Mouse (Mus musculus): ENCODE data around the gene Babam2. TPM values are rescaled to one million over a fixed set of nuclear protein-coding genes. Genes with fewer than 3 reads are reported as not detected.

Gene Babam2
- polyA plus RNA-seq, 1 experiment, result 25.9 TPM

- Histone ChIP-seq H3K4me1 (ENCODE audit: control insufficient read depth, insufficient read depth, low read length) (no peaks in the 10 kb centered on the region), H3K27ac (ENCODE audit: control insufficient read depth, insufficient read depth, low read depth, low read length, poor library complexity) (no peak overlapping the region), H3K4me3 (replicated peaks; ENCODE audit: control insufficient read depth, low read depth, low read length) (no peak overlapping the region)
- no peak for TF ChIP-seq CTCF (IDR thresholded peaks at IDR 0.05; ENCODE audit: control insufficient read depth, insufficient read depth, low read length)
- no peak for TF ChIP-seq POLR2A (IDR thresholded peaks at IDR 0.05; ENCODE audit: borderline replicate concordance, control insufficient read depth, low read depth, low read length)
Measured at GRCm38 (mm10) chr5:32043996-32044395, 346.5 kb downstream of the Babam2 start.

- no peaks in the 10 kb centered on the region for H3K4me1 ChIP-seq (ENCODE audit: control insufficient read depth, insufficient read depth, low read length)
- no peak overlapping the region for H3K4me3 ChIP-seq (replicated peaks; ENCODE audit: control insufficient read depth, low read depth, low read length)
- WGBS, result 72% methylated on average over 1 of the region's 1 CpGs
- H3K27ac ChIP-seq (ENCODE audit: control insufficient read depth, insufficient read depth, low read depth, low read length, poor library complexity), result no peak overlapping the region
- TF ChIP-seq CTCF (IDR thresholded peaks at IDR 0.05; ENCODE audit: control insufficient read depth, insufficient read depth, low read length), result no peak
- no peak for TF ChIP-seq POLR2A (IDR thresholded peaks at IDR 0.05; ENCODE audit: borderline replicate concordance, control insufficient read depth, low read depth, low read length)
Measured at GRCm38 (mm10) chr5:32051899-32052298, 354.4 kb downstream of the Babam2 start.

DNA sequence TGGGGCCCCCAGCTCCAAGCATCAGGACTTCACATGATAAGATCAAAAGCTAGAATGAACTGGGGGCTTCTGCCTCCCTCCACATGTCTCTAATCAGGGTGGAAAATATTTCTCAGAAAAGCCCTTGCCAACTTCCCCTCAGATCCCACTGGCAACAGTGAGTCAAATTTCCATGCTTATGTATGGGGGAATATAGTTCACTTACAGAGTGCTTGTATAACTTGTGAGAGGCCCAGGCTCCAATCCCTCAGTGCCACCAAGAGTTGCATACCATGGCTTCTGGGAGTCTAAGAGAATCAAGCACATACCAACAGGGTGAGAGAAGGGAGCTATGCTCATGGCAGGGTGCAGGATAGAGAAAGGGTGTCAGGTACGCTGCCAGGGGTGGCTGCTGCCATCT is 355.0 kb downstream of the Babam2 start:
- no peaks in the 10 kb centered on the region for H3K4me1 ChIP-seq (ENCODE audit: control insufficient read depth, insufficient read depth, low read length)
- TF ChIP-seq CTCF (IDR thresholded peaks at IDR 0.05; ENCODE audit: control insufficient read depth, insufficient read depth, low read length) (no peak), POLR2A (IDR thresholded peaks at IDR 0.05; ENCODE audit: borderline replicate concordance, control insufficient read depth, low read depth, low read length) (no peak)
- WGBS, result 86% methylated on average over 1 of the region's 1 CpGs
- H3K27ac ChIP-seq (ENCODE audit: control insufficient read depth, insufficient read depth, low read depth, low read length, poor library complexity), result no peak overlapping the region
- H3K4me3 ChIP-seq (replicated peaks; ENCODE audit: control insufficient read depth, low read depth, low read length), result no peak overlapping the region

DNA sequence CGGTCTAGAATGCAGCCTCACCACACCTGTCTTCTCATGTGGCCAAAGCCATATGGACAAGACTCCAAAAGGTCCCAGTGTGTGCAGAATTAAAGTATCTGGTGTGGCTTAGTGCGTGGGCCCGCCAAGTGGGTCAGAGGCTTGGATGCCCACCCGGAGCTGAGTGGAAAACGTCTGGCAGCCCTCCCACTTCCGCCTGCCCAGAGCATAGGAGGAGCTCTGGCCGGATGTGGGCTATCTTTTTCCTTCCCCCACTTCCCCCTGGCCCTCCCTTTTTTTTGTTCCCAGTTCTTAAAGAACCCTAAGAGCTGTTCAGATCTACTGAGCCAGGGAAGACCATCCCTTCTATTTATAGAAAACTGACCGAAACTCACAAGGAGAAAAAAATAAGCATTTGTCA is 356.0 kb downstream of the Babam2 start:
- WGBS, result 49% methylated on average over 8 of the region's 8 CpGs
- no peak overlapping the region for H3K27ac ChIP-seq (ENCODE audit: control insufficient read depth, insufficient read depth, low read depth, low read length, poor library complexity)
- no peak overlapping the region for H3K4me3 ChIP-seq (replicated peaks; ENCODE audit: control insufficient read depth, low read depth, low read length)
- TF ChIP-seq CTCF (IDR thresholded peaks at IDR 0.05; ENCODE audit: control insufficient read depth, insufficient read depth, low read length) (no peak), POLR2A (IDR thresholded peaks at IDR 0.05; ENCODE audit: borderline replicate concordance, control insufficient read depth, low read depth, low read length) (no peak)
- no peaks in the 10 kb centered on the region for H3K4me1 ChIP-seq (ENCODE audit: control insufficient read depth, insufficient read depth, low read length)

DNA sequence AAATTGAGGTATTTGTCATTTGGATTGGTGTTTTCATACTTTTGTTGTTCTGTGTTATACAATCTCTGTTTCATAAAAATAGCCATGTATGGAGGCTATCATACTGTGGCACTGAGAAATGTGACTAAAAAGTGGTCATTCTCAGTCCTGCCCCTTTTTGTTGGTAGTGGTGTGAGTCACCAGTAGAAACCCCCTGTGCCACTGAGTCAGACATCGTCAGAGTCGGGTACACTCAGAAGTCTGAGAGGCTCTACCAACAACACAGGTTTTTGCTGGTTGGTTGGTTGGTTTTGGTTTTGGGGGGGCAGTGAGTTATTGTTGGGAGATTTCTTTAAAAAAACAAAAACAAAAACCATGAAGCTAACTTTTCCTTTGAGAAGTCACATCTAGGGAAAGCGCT is 358.2 kb downstream of the Babam2 start:
- TF ChIP-seq CTCF (IDR thresholded peaks at IDR 0.05; ENCODE audit: control insufficient read depth, insufficient read depth, low read length) (no peak), POLR2A (IDR thresholded peaks at IDR 0.05; ENCODE audit: borderline replicate concordance, control insufficient read depth, low read depth, low read length) (no peak)

GRCm38 (mm10) chr5:32056126-32056525 is 358.6 kb downstream of the Babam2 start:
- TF ChIP-seq POLR2A (IDR thresholded peaks at IDR 0.05; ENCODE audit: borderline replicate concordance, control insufficient read depth, low read depth, low read length) (no peak), CTCF (IDR thresholded peaks at IDR 0.05; ENCODE audit: control insufficient read depth, insufficient read depth, low read length) (no peak)
- no peak overlapping the region for H3K27ac ChIP-seq (ENCODE audit: control insufficient read depth, insufficient read depth, low read depth, low read length, poor library complexity)
- no peaks in the 10 kb centered on the region for H3K4me1 ChIP-seq (ENCODE audit: control insufficient read depth, insufficient read depth, low read length)
- H3K4me3 ChIP-seq (replicated peaks; ENCODE audit: control insufficient read depth, low read depth, low read length), result no peak overlapping the region
- 76% methylated on average over 1 of the region's 1 CpGs for WGBS

More for the DNA sequence above, 358.2 kb downstream of the Babam2 start:
- Histone ChIP-seq H3K4me1 (ENCODE audit: control insufficient read depth, insufficient read depth, low read length) (no peaks in the 10 kb centered on the region), H3K27ac (ENCODE audit: control insufficient read depth, insufficient read depth, low read depth, low read length, poor library complexity) (no peak overlapping the region), H3K4me3 (replicated peaks; ENCODE audit: control insufficient read depth, low read depth, low read length) (no peak overlapping the region)
- WGBS, result 86% methylated on average over 3 of the region's 3 CpGs

GRCm38 (mm10) chr5:32058481-32059253 is 361.2 kb downstream of the Babam2 start:
- Histone ChIP-seq H3K4me1 (ENCODE audit: control insufficient read depth, insufficient read depth, low read length) (no peaks in the 10 kb centered on the region), H3K27ac (ENCODE audit: control insufficient read depth, insufficient read depth, low read depth, low read length, poor library complexity) (no peak overlapping the region), H3K4me3 (replicated peaks; ENCODE audit: control insufficient read depth, low read depth, low read length) (no peak overlapping the region)
- 89% methylated on average over 8 of the region's 8 CpGs for WGBS
- no peak for TF ChIP-seq POLR2A (IDR thresholded peaks at IDR 0.05; ENCODE audit: borderline replicate concordance, control insufficient read depth, low read depth, low read length)
- TF ChIP-seq CTCF (IDR thresholded peaks at IDR 0.05; ENCODE audit: control insufficient read depth, insufficient read depth, low read length), result no peak

DNA sequence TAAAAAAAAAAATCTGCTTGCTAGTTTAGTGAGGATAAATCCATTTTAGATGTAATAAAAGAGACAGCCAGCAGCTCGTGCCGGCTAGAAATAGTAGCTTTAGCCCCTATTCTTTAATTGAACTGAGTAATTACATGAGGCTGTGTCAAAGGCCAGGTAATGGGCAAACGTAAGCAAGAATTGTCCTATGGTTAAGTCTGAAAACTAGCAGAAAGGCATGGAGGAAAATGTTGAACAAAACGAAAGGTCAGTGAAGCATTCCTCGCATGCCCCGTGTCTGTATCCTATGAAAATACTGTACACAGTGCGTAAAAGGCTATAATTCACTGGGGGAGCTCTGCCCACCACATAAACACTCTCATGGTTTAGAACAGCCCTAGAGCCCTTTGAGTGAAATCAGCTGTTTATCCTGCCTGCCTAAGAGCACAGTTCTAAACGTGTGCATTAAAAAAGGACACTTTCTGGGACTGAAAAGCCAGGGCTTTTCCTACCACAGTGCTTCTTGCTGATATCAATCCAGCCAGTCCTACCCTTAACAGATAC is 361.8 kb downstream of the Babam2 start:
- 84% methylated on average over 8 of the region's 8 CpGs for WGBS
- no peak overlapping the region for H3K4me3 ChIP-seq (replicated peaks; ENCODE audit: control insufficient read depth, low read depth, low read length)
- H3K4me1 ChIP-seq (ENCODE audit: control insufficient read depth, insufficient read depth, low read length), result no peaks in the 10 kb centered on the region
- H3K27ac ChIP-seq (ENCODE audit: control insufficient read depth, insufficient read depth, low read depth, low read length, poor library complexity), result no peak overlapping the region
- TF ChIP-seq POLR2A (IDR thresholded peaks at IDR 0.05; ENCODE audit: borderline replicate concordance, control insufficient read depth, low read depth, low read length), result no peak
- TF ChIP-seq CTCF (IDR thresholded peaks at IDR 0.05; ENCODE audit: control insufficient read depth, insufficient read depth, low read length), result no peak

All from bone marrow, adult 2 months (tissue).